Mouse (Mus musculus) forebrain, postnatal 0 days (tissue): ENCODE data around the gene Cyp1a2. TPM values are rescaled to one million over a fixed set of nuclear protein-coding genes. Genes with fewer than 3 reads are reported as not detected.

Experiments
- ATAC-seq: fragments of 200-750 bp; cut with Nextera tagmentation; 2 replicates; pipeline ENCODE4 v1.8.0; 2017; ENCODE audit warnings: mild to moderate bottlenecking, moderate library complexity
- DNase-seq: peaks from one replicate; pipeline ENCODE4 v3.0.0-alpha.2; 2015
- H3K27ac ChIP-seq: fragments of 300-500 bp; sonication (generic); 2 replicates; pipeline ENCODE4 v1.5.1; 2014; ENCODE audit warnings: low read depth, mild to moderate bottlenecking, antibody characterized with exemption, low read length, moderate library complexity, mixed read lengths
- H3K27me3 ChIP-seq: fragments of 300-500 bp; sonication (generic); 2 replicates; pipeline ENCODE4 v1.6.1; 2014; ENCODE audit warnings: mild to moderate bottlenecking, low read length, mixed read lengths; ENCODE audit not compliant: insufficient read depth
- H3K36me3 ChIP-seq: fragments of 300-500 bp; sonication (generic); 2 replicates; pipeline ENCODE4 v1.6.1; 2014; ENCODE audit warnings: mild to moderate bottlenecking, moderate library complexity; ENCODE audit not compliant: insufficient read depth
- H3K4me1 ChIP-seq: fragments of 300-500 bp; sonication (generic); 2 replicates; pipeline ENCODE4 v1.6.1; 2014; ENCODE audit warnings: antibody characterized with exemption; ENCODE audit not compliant: insufficient read depth
- H3K4me2 ChIP-seq: fragments of 300-500 bp; sonication (generic); 2 replicates; pipeline ENCODE4 v1.6.1; 2014; ENCODE audit warnings: low read depth, mild to moderate bottlenecking, moderate library complexity
- H3K4me3 ChIP-seq: fragments of 300-500 bp; sonication (generic); 2 replicates; pipeline ENCODE4 v1.5.1; 2014; ENCODE audit warnings: low read depth, low read length, mixed read lengths
- H3K9ac ChIP-seq: fragments of 300-500 bp; sonication (generic); 2 replicates; pipeline ENCODE4 v1.6.1; 2014; ENCODE audit warnings: mild to moderate bottlenecking
- H3K9me3 ChIP-seq: fragments of 300-500 bp; sonication (generic); 2 replicates; pipeline ENCODE4 v1.6.1; 2016; ENCODE audit warnings: low read length
- CTCF ChIP-seq: sonication (generic); IDR thresholded peaks from 2 replicates; pipeline ENCODE4 v1.5.1; 2016; ENCODE audit warnings: antibody characterized with exemption, control low read depth, low read depth
- WGBS: fragments of 180-500 bp; shearing (Covaris S2); extraction: QIAGEN DNeasy Blood & Tissue Kit; methylation state at CpG from one replicate; pipeline ENCODE4 v1.1.7; 2014; 5-methylcytosine and 5-hydroxymethylcytosine counted together
- polyA plus RNA-seq: library from polyadenylated mRNA; unstranded; fragments of >200 nt; fragmentation: Nextera tagmentation; extraction: Ambion mirVana; gene quantifications from 2 replicates; pipeline ENCODE4 v1.2.1, GENCODE M21; 2015
- total RNA-seq: library from RNA; depleted of rRNA; stranded (reverse); fragments of >200 nt; gene quantifications from 2 replicates; pipeline ENCODE4 v1.2.3, GENCODE M21; 2014

Cyp1a2 gene
- total and polyA plus RNA-seq, 2 experiments from 2014 or later: not detected

DNA sequence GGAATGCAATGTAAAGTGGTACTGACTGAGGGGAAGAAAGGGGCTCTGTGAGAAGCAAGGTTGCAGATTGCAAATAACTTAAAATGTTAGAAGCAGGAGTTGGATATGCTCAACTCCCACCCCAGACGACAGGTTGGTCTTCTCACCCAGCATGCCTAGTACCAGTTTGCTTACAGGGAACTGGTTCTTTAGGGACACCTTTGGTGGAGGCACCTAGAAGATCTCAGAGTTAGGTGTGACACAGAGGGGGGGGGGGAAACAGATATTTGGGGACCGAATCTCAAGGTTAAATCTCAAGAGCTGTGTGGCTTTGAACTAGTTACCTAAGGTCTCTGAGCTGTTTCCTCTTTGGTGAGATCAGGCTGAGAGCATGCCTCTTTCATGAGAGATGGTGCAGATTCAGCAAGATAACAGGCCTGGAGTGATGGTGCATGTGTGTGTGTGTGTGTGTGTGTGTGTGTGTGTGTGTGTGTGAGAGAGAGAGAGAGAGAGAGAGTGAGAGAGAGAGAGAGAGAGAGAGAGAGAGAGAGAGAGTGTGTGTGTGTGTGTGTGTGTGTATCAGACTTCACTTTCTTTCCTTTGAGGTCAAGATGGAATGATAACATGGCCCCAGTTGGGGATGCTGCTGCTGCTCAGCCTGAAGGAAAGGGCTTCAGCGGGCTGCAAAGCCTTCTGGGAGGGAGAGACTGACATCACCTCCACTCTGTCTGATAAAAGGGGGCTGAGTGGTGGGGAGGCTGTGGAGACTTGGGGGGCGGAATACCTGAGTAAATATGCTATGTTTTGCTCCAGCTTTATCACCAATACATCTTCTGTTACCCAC lies 36.0 kb downstream of the Cyp1a2 start:
- whole genome bisulfite sequencing: 76% methylated on average over 4 of the region's 4 CpGs
- Histone ChIP-seq H3K4me2 (no peak overlapping the region), H3K27me3 (no peaks in the 10 kb centered on the region), H3K9me3 (no peaks in the 10 kb centered on the region), H3K4me3 (no peak overlapping the region), H3K27ac (no peak overlapping the region), H3K9ac (no peak overlapping the region), H3K4me1 (peaks cover 15% of the 10 kb centered on the region), H3K36me3 (no peaks in the 10 kb centered on the region)
- TF ChIP-seq CTCF: no peak
- no peak for DNase-seq
- no peak for ATAC-seq

DNA sequence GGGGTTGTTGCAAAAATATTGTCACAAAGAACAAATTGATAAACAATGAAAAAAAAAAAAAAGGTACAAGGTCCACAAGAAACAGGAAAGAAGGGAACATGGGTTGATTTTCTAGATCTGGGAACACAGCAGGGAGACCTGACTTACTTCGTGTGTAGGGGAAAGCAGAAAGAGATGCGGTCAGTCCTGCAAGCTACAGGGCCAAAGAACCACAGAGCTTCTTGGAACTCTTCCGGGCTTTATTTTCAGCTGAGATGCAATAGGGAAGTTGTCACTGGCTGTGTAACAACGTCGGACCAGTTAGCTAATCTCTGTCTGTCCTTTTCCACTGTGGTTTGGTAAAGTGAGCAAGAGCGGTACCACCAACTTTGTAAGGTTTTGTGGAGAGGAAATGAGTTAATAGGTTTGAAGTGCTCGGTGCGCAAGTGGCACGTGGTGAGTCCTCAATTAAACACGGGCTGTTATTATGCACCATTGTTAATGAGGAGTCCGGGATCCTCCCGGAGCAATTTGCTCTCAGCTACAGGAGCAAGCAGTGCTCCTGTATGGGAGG lies 36.9 kb downstream of the Cyp1a2 start:
- 43% methylated on average over 12 of the region's 12 CpGs for WGBS
- Histone ChIP-seq H3K4me2 (no peak overlapping the region), H3K9me3 (no peaks in the 10 kb centered on the region), H3K27ac (no peak overlapping the region), H3K4me3 (no peak overlapping the region), H3K4me1 (peaks cover 17% of the 10 kb centered on the region), H3K27me3 (no peaks in the 10 kb centered on the region), H3K36me3 (no peaks in the 10 kb centered on the region), H3K9ac (no peak overlapping the region)
- ATAC-seq (no peak), DNase-seq (no peak)
- no peak for TF ChIP-seq CTCF

DNA sequence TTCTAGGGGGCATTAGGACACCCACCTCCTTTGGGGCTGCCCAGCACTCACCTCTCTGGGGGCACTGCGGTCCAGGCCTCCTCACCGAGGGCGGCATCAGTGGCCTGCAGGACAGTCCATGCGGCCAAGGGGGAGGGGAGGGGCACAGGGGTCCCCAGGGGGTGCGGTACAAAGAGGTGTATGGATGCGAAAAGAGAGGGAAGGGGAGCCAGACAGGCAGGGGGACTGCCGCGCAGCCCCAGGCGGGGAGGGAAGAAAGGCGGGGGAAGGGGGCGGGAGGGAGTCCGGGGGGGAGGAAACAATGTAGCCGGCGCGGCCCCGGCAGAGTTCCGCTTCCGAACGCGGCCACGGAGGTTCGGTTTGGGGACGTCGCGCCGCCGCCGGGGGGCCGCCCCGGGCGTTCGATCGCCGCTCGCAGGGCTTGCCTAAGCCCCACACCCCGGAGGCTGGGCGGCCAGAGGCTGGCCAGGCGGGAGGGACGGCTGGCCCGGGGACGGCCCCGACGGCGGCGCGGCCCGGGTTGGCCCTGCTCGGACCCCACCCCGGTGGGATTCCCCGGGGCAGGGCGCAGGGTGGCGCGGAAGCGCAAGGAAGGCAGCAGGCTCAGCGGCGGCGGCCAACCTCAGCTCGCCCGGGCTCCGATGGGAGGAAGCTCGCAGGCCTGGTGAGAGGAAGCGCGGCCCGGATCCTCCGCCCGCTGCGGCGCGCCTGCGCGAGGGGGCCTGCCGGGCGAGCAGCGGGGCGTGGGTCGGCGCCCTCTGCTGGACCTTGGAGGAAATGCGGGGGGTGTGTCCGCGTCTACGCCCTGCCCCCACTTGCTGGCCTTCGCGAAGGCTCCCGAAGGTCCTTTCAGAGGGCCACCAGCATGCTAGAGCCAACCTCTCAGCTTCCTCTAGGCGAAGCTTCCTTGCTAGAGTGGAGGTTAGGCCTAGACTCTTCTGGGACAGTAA lies 38.3 kb downstream of the Cyp1a2 start:
- DNase-seq: peak; percentile 95
- Histone ChIP-seq H3K4me3 (peak overlapping the region; percentile 98), H3K27me3 (no peaks in the 10 kb centered on the region), H3K9me3 (no peaks in the 10 kb centered on the region), H3K36me3 (no peaks in the 10 kb centered on the region; the same call in 1 of the 2 replicates), H3K4me2 (peak overlapping the region; percentile 89), H3K4me1 (peaks cover 28% of the 10 kb centered on the region), H3K27ac (peak overlapping the region; percentile 95), H3K9ac (peak overlapping the region; percentile 96)
- under 1% methylated on average over 72 of the region's 85 CpGs for WGBS
- peak; percentile 93 for ATAC-seq
- TF ChIP-seq CTCF: peak; percentile 91

DNA sequence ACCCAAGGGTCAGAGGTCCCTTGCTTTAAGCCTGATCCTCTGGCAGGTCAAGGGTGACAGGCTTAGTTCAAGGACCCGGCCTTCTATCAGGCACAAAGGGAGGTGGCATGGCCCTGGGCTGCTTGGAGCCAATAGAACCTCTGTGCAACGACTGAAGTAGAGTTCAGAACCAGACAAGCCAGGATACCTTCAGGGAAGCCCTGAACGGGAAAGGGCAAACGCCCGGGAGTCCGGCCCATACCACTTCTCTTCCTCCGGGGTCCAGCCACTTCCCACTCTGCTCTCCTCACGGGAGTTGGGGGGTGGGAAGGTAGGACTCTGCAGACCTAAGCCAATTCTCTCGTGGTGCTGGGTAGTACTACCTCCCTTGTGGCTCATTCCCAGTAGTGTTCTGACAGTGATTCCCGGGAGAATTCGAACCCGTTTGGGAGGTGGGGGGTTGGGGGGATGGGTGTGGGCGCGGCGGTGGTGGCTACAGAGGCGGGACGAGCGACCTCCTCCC lies 39.0 kb downstream of the Cyp1a2 start:
- Histone ChIP-seq H3K27ac (peak overlapping the region; percentile 95), H3K4me2 (peak overlapping the region; percentile 89), H3K36me3 (no peaks in the 10 kb centered on the region; the same call in 1 of the 2 replicates), H3K4me1 (peaks cover 32% of the 10 kb centered on the region), H3K27me3 (no peaks in the 10 kb centered on the region), H3K4me3 (peak overlapping the region; percentile 98), H3K9ac (peak overlapping the region; percentile 96), H3K9me3 (no peaks in the 10 kb centered on the region)
- DNase-seq (peak; percentile 60), ATAC-seq (peak; percentile 18)
- no peak for TF ChIP-seq CTCF
- under 1% methylated on average over 18 of the region's 18 CpGs for WGBS

DNA sequence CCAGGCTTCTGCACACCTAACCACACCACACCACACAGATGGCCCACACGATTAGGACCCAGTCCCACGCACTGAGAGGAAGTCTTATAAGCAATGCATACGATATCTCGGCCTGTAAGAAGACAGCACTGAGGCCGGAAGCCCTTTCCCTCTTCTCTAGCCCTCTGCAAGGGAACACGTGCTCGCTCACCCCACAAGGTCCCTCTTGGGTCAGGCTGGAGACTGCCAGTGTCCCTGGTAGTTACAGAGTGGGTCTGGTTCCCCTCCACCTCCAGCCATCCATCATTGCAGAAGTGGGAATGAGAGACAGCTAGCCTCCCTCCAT lies 39.7 kb downstream of the Cyp1a2 start:
- Histone ChIP-seq H3K27me3 (no peaks in the 10 kb centered on the region), H3K4me2 (peak overlapping the region; percentile 89), H3K4me3 (peak overlapping the region; percentile 98), H3K36me3 (no peaks in the 10 kb centered on the region; the same call in 1 of the 2 replicates), H3K9me3 (no peaks in the 10 kb centered on the region), H3K9ac (peak overlapping the region; percentile 96), H3K27ac (no peak overlapping the region), H3K4me1 (peaks cover 39% of the 10 kb centered on the region)
- TF ChIP-seq CTCF: no peak
- WGBS: 58% methylated on average over 7 of the region's 7 CpGs
- DNase-seq: no peak
- ATAC-seq: no peak

DNA sequence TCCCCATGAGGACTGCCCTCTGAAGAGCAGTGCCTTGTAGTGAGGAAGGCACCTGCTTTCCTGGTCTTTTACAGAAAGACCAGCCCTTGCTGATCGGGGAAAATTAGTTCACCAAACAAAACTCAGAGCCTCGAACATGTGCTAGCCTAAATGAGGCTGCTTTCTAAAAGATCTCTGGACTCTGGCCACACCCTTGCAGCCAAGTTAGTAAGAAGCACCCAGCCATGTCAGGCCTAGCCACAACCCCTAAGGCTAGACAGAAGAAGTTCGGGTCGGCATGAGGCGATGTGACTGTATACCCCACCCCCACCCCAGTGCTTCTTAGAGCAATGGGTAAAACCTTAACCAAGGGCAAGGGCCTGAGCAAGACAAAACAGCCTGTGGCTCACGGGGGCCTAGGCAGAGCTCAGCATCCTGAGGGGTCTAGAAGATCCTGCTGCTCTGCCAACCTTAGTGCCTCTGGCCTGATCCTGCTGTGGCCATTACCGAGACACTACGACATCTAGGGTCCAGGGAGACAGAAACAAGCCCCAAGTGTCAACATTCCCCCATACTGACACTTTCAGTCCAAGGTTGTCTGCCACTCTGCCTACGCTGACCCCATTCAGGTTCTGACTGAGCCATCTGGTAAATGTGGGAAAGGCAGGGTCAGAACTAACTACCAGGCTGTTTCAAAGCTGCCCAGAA lies 40.2 kb downstream of the Cyp1a2 start:
- no peaks in the 10 kb centered on the region for H3K27me3 ChIP-seq
- peak overlapping the region; percentile 98 for H3K4me3 ChIP-seq
- H3K9me3 ChIP-seq: no peaks in the 10 kb centered on the region
- H3K9ac ChIP-seq: peak overlapping the region; percentile 96
- H3K36me3 ChIP-seq: no peaks in the 10 kb centered on the region; the same call in 1 of the 2 replicates
- peaks cover 44% of the 10 kb centered on the region for H3K4me1 ChIP-seq
- no peak overlapping the region for H3K27ac ChIP-seq
- peak overlapping the region; percentile 89 for H3K4me2 ChIP-seq
- WGBS: 69% methylated on average over 9 of the region's 9 CpGs
- ATAC-seq (no peak), DNase-seq (no peak)
- no peak for TF ChIP-seq CTCF
